Mouse (Mus musculus) stomach, embryonic 15.5 days (tissue): Measurements from ENCODE around the gene Emid1. TPM values are rescaled to one million over a fixed set of nuclear protein-coding genes. Genes with fewer than 3 reads are reported as not detected.

ENCODE experiments used
- ATAC-seq: fragments of 200-750 bp; cut with Nextera tagmentation; 2 replicates; pipeline ENCODE4 v1.8.0; 2017; ENCODE audit warnings: low read depth, moderate number of reproducible peaks, moderate TSS enrichment; ENCODE audit not compliant: insufficient read depth, low FRiP score
- H3K27ac ChIP-seq: fragments of 300-500 bp; sonication (generic); 2 replicates; pipeline ENCODE4 v1.5.1; 2015; ENCODE audit warnings: mild to moderate bottlenecking, inconsistent platforms
- H3K27me3 ChIP-seq: fragments of 300-500 bp; sonication (generic); replicated peaks from 2 replicates; pipeline ENCODE4 v1.6.1; 2015; ENCODE audit warnings: inconsistent platforms
- H3K36me3 ChIP-seq: fragments of 300-500 bp; sonication (generic); 2 replicates; pipeline ENCODE4 v1.6.1; 2015; ENCODE audit warnings: inconsistent platforms
- H3K4me1 ChIP-seq: fragments of 300-500 bp; sonication (generic); 2 replicates; pipeline ENCODE4 v1.6.1; 2015; ENCODE audit warnings: inconsistent platforms
- H3K4me2 ChIP-seq: fragments of 300-500 bp; sonication (generic); 2 replicates; pipeline ENCODE4 v1.6.1; 2015; ENCODE audit warnings: mild to moderate bottlenecking, inconsistent platforms
- H3K4me3 ChIP-seq: fragments of 300-500 bp; sonication (generic); replicated peaks from 2 replicates; pipeline ENCODE4 v1.5.1; 2015; ENCODE audit warnings: inconsistent platforms
- H3K9ac ChIP-seq: fragments of 300-500 bp; sonication (generic); 2 replicates; pipeline ENCODE4 v1.6.1; 2015; ENCODE audit warnings: inconsistent platforms
- H3K9me3 ChIP-seq: fragments of 300-500 bp; sonication (generic); 2 replicates; pipeline ENCODE4 v1.6.1; 2016; ENCODE audit warnings: inconsistent platforms
- WGBS: fragments of 180-500 bp; shearing (Covaris S2); methylation state at CpG from one replicate; pipeline ENCODE4 v1.1.7; 2015; 5-methylcytosine and 5-hydroxymethylcytosine counted together
- polyA plus RNA-seq: library from polyadenylated mRNA; unstranded; fragments of >200 nt; fragmentation: Nextera tagmentation; extraction: Ambion mirVana; gene quantifications from 2 replicates; pipeline ENCODE4 v1.2.1, GENCODE M21; 2015

Emid1 gene
- 64.2 and 77.2 TPM in 2 replicates for polyA plus RNA-seq

GRCm38 (mm10) chr11:5151680-5152337, at the start of gene Emid1:
TSS of gene Emid1 (minus strand) at chr11:5152257.
- peaks cover 39% of the 10 kb centered on the region for H3K4me1 ChIP-seq
- no peaks in the 10 kb centered on the region for H3K27me3 ChIP-seq
- peak within 1 kb of the TSS; percentile 23; the same call in 1 of the 2 replicates for H3K9ac ChIP-seq
- H3K4me2 ChIP-seq: peak within 1 kb of the TSS; percentile 96
- H3K36me3 ChIP-seq: no peaks in the 10 kb centered on the region
- no peaks in the 10 kb centered on the region for H3K9me3 ChIP-seq
- H3K4me3 ChIP-seq: peak within 1 kb of the TSS; percentile 54
- WGBS: under 1% methylated on average over 42 of the region's 53 CpGs
- ATAC-seq: peak; percentile 25; the same call in 1 of the 2 replicates
- peak within 1 kb of the TSS; percentile 55 for H3K27ac ChIP-seq

GRCm38 (mm10) chr11:5199879-5200278, 47.8 kb upstream of the Emid1 start:
- ATAC-seq: no peak
- Histone ChIP-seq H3K4me3 (no peak overlapping the region), H3K27me3 (no peaks in the 10 kb centered on the region), H3K4me2 (no peak overlapping the region), H3K9ac (no peak overlapping the region), H3K36me3 (peaks cover 15% of the 10 kb centered on the region), H3K4me1 (no peaks in the 10 kb centered on the region), H3K9me3 (no peaks in the 10 kb centered on the region), H3K27ac (no peak overlapping the region)
- 89% methylated on average over 2 of the region's 2 CpGs for WGBS

GRCm38 (mm10) chr11:5197068-5197467, 45.0 kb upstream of the Emid1 start:
- Histone ChIP-seq H3K27me3 (no peaks in the 10 kb centered on the region), H3K36me3 (peaks cover 15% of the 10 kb centered on the region), H3K4me3 (no peak overlapping the region), H3K9me3 (no peaks in the 10 kb centered on the region), H3K9ac (no peak overlapping the region), H3K4me1 (peaks cover 10% of the 10 kb centered on the region; the same call in 1 of the 2 replicates), H3K4me2 (no peak overlapping the region), H3K27ac (no peak overlapping the region)
- no peak for ATAC-seq
- 88% methylated on average over 5 of the region's 5 CpGs for WGBS

GRCm38 (mm10) chr11:5196583-5196982, 44.5 kb upstream of the Emid1 start:
- no peaks in the 10 kb centered on the region for H3K9me3 ChIP-seq
- peaks cover 13% of the 10 kb centered on the region; the same call in 1 of the 2 replicates for H3K4me1 ChIP-seq
- H3K9ac ChIP-seq: no peak overlapping the region
- WGBS: 74% methylated on average over 7 of the region's 7 CpGs
- H3K27ac ChIP-seq: no peak overlapping the region
- H3K4me2 ChIP-seq: no peak overlapping the region
- H3K27me3 ChIP-seq: no peaks in the 10 kb centered on the region
- peaks cover 15% of the 10 kb centered on the region for H3K36me3 ChIP-seq
- ATAC-seq: no peak
- H3K4me3 ChIP-seq: no peak overlapping the region

- H3K4me1 ChIP-seq: peaks cover 13% of the 10 kb centered on the region; the same call in 1 of the 2 replicates
- H3K4me2 ChIP-seq: no peak overlapping the region
- H3K27me3 ChIP-seq: no peaks in the 10 kb centered on the region
- no peak for ATAC-seq
- H3K4me3 ChIP-seq: no peak overlapping the region
- H3K9me3 ChIP-seq: no peaks in the 10 kb centered on the region
- peaks cover 8% of the 10 kb centered on the region for H3K36me3 ChIP-seq
- no peak overlapping the region for H3K9ac ChIP-seq
- no peak overlapping the region for H3K27ac ChIP-seq
- WGBS: 50% methylated on average over 1 of the region's 1 CpGs
These were observed 41.5 kb upstream of the Emid1 start for GRCm38 (mm10) chr11:5193576-5193881.

GRCm38 (mm10) chr11:5192840-5193575, 41.0 kb upstream of the Emid1 start:
- H3K9ac ChIP-seq: no peak overlapping the region
- no peaks in the 10 kb centered on the region for H3K27me3 ChIP-seq
- no peak overlapping the region for H3K27ac ChIP-seq
- H3K36me3 ChIP-seq: peaks cover 5% of the 10 kb centered on the region
- no peak overlapping the region for H3K4me3 ChIP-seq
- H3K9me3 ChIP-seq: no peaks in the 10 kb centered on the region
- WGBS: 76% methylated on average over 8 of the region's 8 CpGs
- H3K4me1 ChIP-seq: peaks cover 13% of the 10 kb centered on the region; the same call in 1 of the 2 replicates
- no peak for ATAC-seq
- H3K4me2 ChIP-seq: no peak overlapping the region

GRCm38 (mm10) chr11:5192084-5192516, 40.0 kb upstream of the Emid1 start:
- H3K4me1 ChIP-seq: peaks cover 13% of the 10 kb centered on the region; the same call in 1 of the 2 replicates
- H3K4me2 ChIP-seq: no peak overlapping the region
- no peak overlapping the region for H3K27ac ChIP-seq
- H3K9ac ChIP-seq: no peak overlapping the region
- ATAC-seq: no peak; the same call in 1 of the 2 replicates
- no peak overlapping the region for H3K4me3 ChIP-seq
- WGBS: 36% methylated on average over 9 of the region's 9 CpGs
- H3K27me3 ChIP-seq: no peaks in the 10 kb centered on the region
- H3K36me3 ChIP-seq: peaks cover 4% of the 10 kb centered on the region
- H3K9me3 ChIP-seq: no peaks in the 10 kb centered on the region

- Histone ChIP-seq H3K4me2 (no peak overlapping the region), H3K9ac (no peak overlapping the region), H3K36me3 (no peaks in the 10 kb centered on the region; the same call in 1 of the 2 replicates), H3K9me3 (no peaks in the 10 kb centered on the region), H3K4me1 (peaks cover 18% of the 10 kb centered on the region), H3K27me3 (no peaks in the 10 kb centered on the region), H3K27ac (no peak overlapping the region), H3K4me3 (no peak overlapping the region)
- WGBS: 68% methylated on average over 9 of the region's 9 CpGs
- no peak for ATAC-seq
These were observed 37.3 kb upstream of the Emid1 start for GRCm38 (mm10) chr11:5189239-5189933.

- WGBS: 87% methylated on average over 4 of the region's 4 CpGs
- ATAC-seq: no peak
- no peaks in the 10 kb centered on the region for H3K9me3 ChIP-seq
- H3K4me2 ChIP-seq: no peak overlapping the region
- no peak overlapping the region for H3K27ac ChIP-seq
- H3K4me1 ChIP-seq: peaks cover 18% of the 10 kb centered on the region
- no peaks in the 10 kb centered on the region for H3K27me3 ChIP-seq
- H3K9ac ChIP-seq: no peak overlapping the region
- H3K36me3 ChIP-seq: no peaks in the 10 kb centered on the region
- H3K4me3 ChIP-seq: no peak overlapping the region
These were observed 36.1 kb upstream of the Emid1 start for GRCm38 (mm10) chr11:5188170-5188569.

GRCm38 (mm10) chr11:5184832-5185231, 32.8 kb upstream of the Emid1 start:
- ATAC-seq: no peak
- Histone ChIP-seq H3K4me1 (peaks cover 9% of the 10 kb centered on the region), H3K36me3 (no peaks in the 10 kb centered on the region), H3K4me2 (no peak overlapping the region), H3K4me3 (no peak overlapping the region), H3K9me3 (no peaks in the 10 kb centered on the region), H3K9ac (no peak overlapping the region), H3K27ac (no peak overlapping the region), H3K27me3 (no peaks in the 10 kb centered on the region)
- WGBS: 84% methylated on average over 9 of the region's 9 CpGs

GRCm38 (mm10) chr11:5184250-5184649, 32.2 kb upstream of the Emid1 start:
- WGBS: 34% methylated on average over 9 of the region's 9 CpGs
- H3K4me2 ChIP-seq: no peak overlapping the region
- no peak overlapping the region for H3K27ac ChIP-seq
- H3K4me3 ChIP-seq: no peak overlapping the region
- H3K9me3 ChIP-seq: no peaks in the 10 kb centered on the region
- no peak for ATAC-seq
- H3K36me3 ChIP-seq: no peaks in the 10 kb centered on the region
- H3K4me1 ChIP-seq: peaks cover 9% of the 10 kb centered on the region
- H3K27me3 ChIP-seq: no peaks in the 10 kb centered on the region
- no peak overlapping the region for H3K9ac ChIP-seq

GRCm38 (mm10) chr11:5182870-5183269, 30.8 kb upstream of the Emid1 start:
- Histone ChIP-seq H3K9ac (no peak overlapping the region), H3K36me3 (no peaks in the 10 kb centered on the region), H3K27me3 (no peaks in the 10 kb centered on the region), H3K4me1 (peaks cover 9% of the 10 kb centered on the region), H3K4me2 (no peak overlapping the region), H3K27ac (no peak overlapping the region), H3K9me3 (no peaks in the 10 kb centered on the region), H3K4me3 (no peak overlapping the region)
- ATAC-seq: no peak
- 69% methylated on average over 4 of the region's 4 CpGs for WGBS
